Mouse (Mus musculus) hindbrain, postnatal 0 days (tissue): Measurements from ENCODE around the gene Slc39a11. TPM values are rescaled to one million over a fixed set of nuclear protein-coding genes. Genes with fewer than 3 reads are reported as not detected.

Source experiments
- ATAC-seq: fragments of 200-750 bp; cut with Nextera tagmentation; 2 replicates; pipeline ENCODE4 v1.8.0; 2017; ENCODE audit warnings: mild to moderate bottlenecking, moderate TSS enrichment, moderate library complexity
- DNase-seq: peaks from one replicate; pipeline ENCODE4 v3.0.0-alpha.2; 2015; ENCODE audit warnings: low spot score
- H3K27ac ChIP-seq: fragments of 300-500 bp; sonication (generic); 2 replicates; pipeline ENCODE4 v1.5.1; 2014; ENCODE audit warnings: mild to moderate bottlenecking
- H3K27me3 ChIP-seq: fragments of 300-500 bp; sonication (generic); 2 replicates; pipeline ENCODE4 v1.6.1; 2014; ENCODE audit warnings: low read length, mixed read lengths; ENCODE audit not compliant: insufficient read depth
- H3K36me3 ChIP-seq: fragments of 300-500 bp; sonication (generic); 2 replicates; pipeline ENCODE4 v1.6.1; 2014; ENCODE audit warnings: low read length, mixed read lengths; ENCODE audit not compliant: insufficient read depth
- H3K4me1 ChIP-seq: fragments of 300-500 bp; sonication (generic); 2 replicates; pipeline ENCODE4 v1.6.1; 2014; ENCODE audit warnings: antibody characterized with exemption, low read length, mixed read lengths; ENCODE audit not compliant: insufficient read depth
- H3K4me2 ChIP-seq: fragments of 300-500 bp; sonication (generic); 2 replicates; pipeline ENCODE4 v1.6.1; 2014; ENCODE audit warnings: low read depth, mild to moderate bottlenecking, low read length, moderate library complexity, mixed read lengths
- H3K4me3 ChIP-seq: fragments of 300-500 bp; sonication (generic); 2 replicates; pipeline ENCODE4 v1.5.1; 2014; ENCODE audit warnings: low read length
- H3K9ac ChIP-seq: fragments of 300-500 bp; sonication (generic); replicated peaks from 2 replicates; pipeline ENCODE4 v1.6.1; 2014; ENCODE audit warnings: mild to moderate bottlenecking, low read length, moderate library complexity, mixed read lengths
- H3K9me3 ChIP-seq: fragments of 300-500 bp; sonication (generic); 2 replicates; pipeline ENCODE4 v1.6.1; 2016; ENCODE audit warnings: low read length, mixed read lengths
- CTCF ChIP-seq: IDR thresholded peaks from 2 replicates; pipeline ENCODE4 v1.5.1; 2016; ENCODE audit warnings: antibody characterized with exemption, control low read depth, low read depth
- WGBS: fragments of 180-500 bp; shearing (Covaris S2); extraction: QIAGEN DNeasy Blood & Tissue Kit; methylation state at CpG from one replicate; pipeline ENCODE4 v1.1.7; 2014; 5-methylcytosine and 5-hydroxymethylcytosine counted together
- polyA plus RNA-seq: library from polyadenylated mRNA; unstranded; fragments of >200 nt; fragmentation: Nextera tagmentation; extraction: Ambion mirVana; gene quantifications from 2 replicates; pipeline ENCODE4 v1.2.1, GENCODE M21; 2015
- total RNA-seq: library from RNA; depleted of rRNA; stranded (reverse); fragments of >200 nt; gene quantifications from 2 replicates; pipeline ENCODE4 v1.2.3, GENCODE M21; 2014

Gene Slc39a11
- total and polyA plus RNA-seq, 2 experiments from 2014 or later = 35.6 to 63.3 TPM

DNA sequence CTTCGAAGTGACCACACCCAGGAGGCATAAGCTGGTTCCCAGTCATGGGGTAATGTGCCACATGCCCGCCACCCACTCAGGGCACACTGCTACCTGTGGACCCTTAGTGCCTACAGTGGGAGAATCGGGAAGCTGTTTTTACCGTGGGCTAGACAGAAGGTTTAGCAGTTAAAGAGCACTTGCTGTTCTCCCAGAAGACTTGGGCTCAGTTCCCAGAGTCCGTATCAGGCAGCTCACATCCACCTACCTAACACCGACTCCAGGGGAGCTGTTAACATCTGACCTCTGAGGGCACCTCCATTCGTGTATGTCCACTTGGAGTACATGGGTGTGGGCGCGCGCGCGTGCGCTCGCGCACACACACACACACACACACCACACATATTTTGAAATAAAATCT lies 4.2 kb upstream of the Slc39a11 start:
- DNase-seq (no peak), ATAC-seq (no peak)
- Histone ChIP-seq H3K27ac (no peak overlapping the region), H3K4me1 (peaks cover 15% of the 10 kb centered on the region), H3K9me3 (no peaks in the 10 kb centered on the region), H3K36me3 (peaks cover 67% of the 10 kb centered on the region), H3K9ac (no peak overlapping the region), H3K4me3 (no peak overlapping the region), H3K4me2 (no peak overlapping the region), H3K27me3 (no peaks in the 10 kb centered on the region)
- WGBS = 87% methylated on average over 15 of the region's 15 CpGs
- TF ChIP-seq CTCF = no peak

DNA sequence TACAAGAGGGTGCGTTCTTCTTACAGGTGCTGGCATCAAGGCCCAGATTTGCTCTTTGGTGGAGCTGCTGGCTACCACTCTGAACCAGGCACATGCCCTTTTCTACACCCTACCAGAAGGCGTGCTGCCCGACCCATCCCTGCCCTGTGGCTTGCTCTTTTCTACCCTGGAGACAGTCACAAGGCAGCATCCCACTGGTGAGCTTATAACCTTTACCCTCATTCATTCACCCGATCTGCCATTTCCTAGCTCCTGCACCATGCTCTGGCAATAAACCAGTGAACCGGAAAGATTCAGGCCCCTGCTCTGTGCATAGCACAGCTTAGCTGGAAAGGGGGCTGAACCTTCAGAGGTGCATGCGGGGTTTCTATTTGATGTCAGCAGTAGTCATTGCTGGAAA lies 2.6 kb upstream of the Slc39a11 start:
- Histone ChIP-seq H3K27ac (no peak overlapping the region), H3K9me3 (no peaks in the 10 kb centered on the region), H3K4me2 (no peak overlapping the region), H3K9ac (no peak overlapping the region), H3K4me3 (no peak overlapping the region), H3K4me1 (peaks cover 14% of the 10 kb centered on the region), H3K36me3 (peaks cover 52% of the 10 kb centered on the region), H3K27me3 (no peaks in the 10 kb centered on the region)
- ATAC-seq (no peak), DNase-seq (no peak)
- no peak for TF ChIP-seq CTCF
- 81% methylated on average over 6 of the region's 6 CpGs for WGBS

DNA sequence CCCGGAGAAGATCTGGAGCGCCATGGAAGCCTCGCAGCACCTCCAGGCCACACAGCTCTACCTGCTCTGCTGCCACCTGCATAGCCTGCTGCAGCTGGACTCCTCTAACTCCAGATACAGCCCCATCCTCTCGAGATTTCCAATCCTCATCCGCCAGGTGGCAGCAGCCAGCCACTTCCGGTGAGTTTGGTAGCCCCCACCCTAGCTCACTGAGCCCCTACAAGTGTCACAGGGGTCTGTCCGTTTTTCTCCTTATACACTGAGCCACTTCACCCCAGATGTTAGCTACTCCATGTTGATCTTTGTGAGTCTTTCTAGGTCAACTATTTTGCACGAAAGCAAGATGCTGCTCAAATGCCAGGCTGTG lies 2.0 kb upstream of the Slc39a11 start:
- H3K9ac ChIP-seq = no peak overlapping the region
- no peak overlapping the region for H3K4me3 ChIP-seq
- DNase-seq (peak; percentile 83), ATAC-seq (peak; percentile 56; the same call in 1 of the 2 replicates)
- H3K36me3 ChIP-seq = peaks cover 45% of the 10 kb centered on the region
- peak; percentile 80 for TF ChIP-seq CTCF
- 0 out of 2 replicates have a peak overlapping the region, but pooled peaks have one; percentile 1 for H3K27ac ChIP-seq
- no peak overlapping the region for H3K4me2 ChIP-seq
- H3K4me1 ChIP-seq = peaks cover 9% of the 10 kb centered on the region; the same call in 1 of the 2 replicates
- WGBS = 50% methylated on average over 8 of the region's 8 CpGs
- H3K9me3 ChIP-seq = no peaks in the 10 kb centered on the region
- H3K27me3 ChIP-seq = no peaks in the 10 kb centered on the region

- DNase-seq (peak; percentile 50), ATAC-seq (peak; percentile 42; the same call in 1 of the 2 replicates)
- 62% methylated on average over 22 of the region's 22 CpGs for WGBS
- H3K27me3 ChIP-seq = no peaks in the 10 kb centered on the region
- H3K4me3 ChIP-seq = no peak overlapping the region; the same call in 1 of the 2 replicates
- TF ChIP-seq CTCF = no peak
- H3K9ac ChIP-seq = no peak overlapping the region
- peaks cover 42% of the 10 kb centered on the region for H3K36me3 ChIP-seq
- peak overlapping the region; percentile 66; the same call in 1 of the 2 replicates for H3K27ac ChIP-seq
- peak overlapping the region; percentile 78; the same call in 1 of the 2 replicates for H3K4me2 ChIP-seq
- no peaks in the 10 kb centered on the region for H3K9me3 ChIP-seq
- peaks cover 9% of the 10 kb centered on the region; the same call in 1 of the 2 replicates for H3K4me1 ChIP-seq
These were observed 1.5 kb upstream of the Slc39a11 start for GRCm38 (mm10) chr11:113651206-113651906.

DNA sequence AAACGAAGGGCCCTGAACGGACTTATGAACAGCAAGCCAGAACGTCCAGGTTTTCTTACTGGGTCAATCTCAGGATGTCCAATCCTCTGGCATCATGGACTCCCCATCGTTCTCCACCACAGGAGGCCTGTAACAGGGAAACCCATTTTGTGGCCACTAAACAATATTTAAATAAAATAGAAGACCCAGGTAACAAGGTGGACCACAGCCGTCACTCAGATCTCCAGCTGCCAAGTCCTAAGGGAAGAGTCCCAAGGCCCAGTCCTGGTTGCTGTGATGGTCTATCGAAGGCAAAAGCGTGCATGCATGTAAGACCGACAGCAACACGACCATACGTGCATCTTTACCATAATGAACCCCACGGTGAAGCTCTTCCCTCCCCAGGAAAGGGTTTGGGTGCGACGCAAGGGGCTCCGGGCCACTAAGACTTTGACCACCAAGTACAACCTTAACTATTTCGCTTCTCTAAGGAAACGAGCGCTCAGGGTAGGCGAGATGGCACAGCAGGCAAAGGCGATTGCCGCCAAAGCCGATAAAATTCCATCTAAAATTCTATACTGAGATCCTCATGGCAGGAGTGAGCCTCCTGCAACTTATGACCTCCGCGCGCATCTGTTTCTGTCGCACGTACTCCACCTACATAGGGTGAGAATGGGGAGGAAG lies 1.1 kb downstream of the Slc39a11 start, which contains the start of gene Cog1:
Cog1 (plus strand) TSS at position 480 of the 663 bp plus-strand sequence.
- peak within 1 kb of the TSS; percentile 93 for H3K27ac ChIP-seq
- no peak for ATAC-seq
- WGBS = 41% methylated on average over 26 of the region's 26 CpGs

GRCm38 (mm10) chr11:113648152-113648551 lies 1.7 kb downstream of the Slc39a11 start:
- peak; percentile 98 for TF ChIP-seq CTCF
- H3K36me3 ChIP-seq = peaks cover 12% of the 10 kb centered on the region
- 4% methylated on average over 15 of the region's 15 CpGs for WGBS
- DNase-seq = peak; percentile 89
- H3K4me1 ChIP-seq = peaks cover 9% of the 10 kb centered on the region; the same call in 1 of the 2 replicates
- no peak overlapping the region for H3K27ac ChIP-seq
- H3K4me2 ChIP-seq = 0 out of 2 replicates have a peak overlapping the region, but pooled peaks have one; percentile 13
- no peaks in the 10 kb centered on the region for H3K27me3 ChIP-seq
- no peak for ATAC-seq
- no peak overlapping the region for H3K9ac ChIP-seq
- no peaks in the 10 kb centered on the region for H3K9me3 ChIP-seq
- H3K4me3 ChIP-seq = no peak overlapping the region

More for the DNA sequence above, 1.1 kb downstream of the Slc39a11 start, which contains the start of gene Cog1:
- TF ChIP-seq CTCF = no peak
- DNase-seq = no peak
- Histone ChIP-seq H3K4me2 (peak within 1 kb of the TSS; percentile 78), H3K9ac (peak within 1 kb of the TSS; percentile 94), H3K4me3 (peak within 1 kb of the TSS; percentile 82), H3K4me1 (peaks cover 9% of the 10 kb centered on the region; the same call in 1 of the 2 replicates), H3K9me3 (no peaks in the 10 kb centered on the region), H3K36me3 (peaks cover 18% of the 10 kb centered on the region), H3K27me3 (no peaks in the 10 kb centered on the region)
